Mouse (Mus musculus): ENCODE data around the gene Ovol2.

Gene Ovol2

GRCm38 (mm10) chr2:144267004-144267730 is 64.8 kb downstream of the Ovol2 start:
- no peak for DNase-seq (ENCODE audit: low spot score)

DNA sequence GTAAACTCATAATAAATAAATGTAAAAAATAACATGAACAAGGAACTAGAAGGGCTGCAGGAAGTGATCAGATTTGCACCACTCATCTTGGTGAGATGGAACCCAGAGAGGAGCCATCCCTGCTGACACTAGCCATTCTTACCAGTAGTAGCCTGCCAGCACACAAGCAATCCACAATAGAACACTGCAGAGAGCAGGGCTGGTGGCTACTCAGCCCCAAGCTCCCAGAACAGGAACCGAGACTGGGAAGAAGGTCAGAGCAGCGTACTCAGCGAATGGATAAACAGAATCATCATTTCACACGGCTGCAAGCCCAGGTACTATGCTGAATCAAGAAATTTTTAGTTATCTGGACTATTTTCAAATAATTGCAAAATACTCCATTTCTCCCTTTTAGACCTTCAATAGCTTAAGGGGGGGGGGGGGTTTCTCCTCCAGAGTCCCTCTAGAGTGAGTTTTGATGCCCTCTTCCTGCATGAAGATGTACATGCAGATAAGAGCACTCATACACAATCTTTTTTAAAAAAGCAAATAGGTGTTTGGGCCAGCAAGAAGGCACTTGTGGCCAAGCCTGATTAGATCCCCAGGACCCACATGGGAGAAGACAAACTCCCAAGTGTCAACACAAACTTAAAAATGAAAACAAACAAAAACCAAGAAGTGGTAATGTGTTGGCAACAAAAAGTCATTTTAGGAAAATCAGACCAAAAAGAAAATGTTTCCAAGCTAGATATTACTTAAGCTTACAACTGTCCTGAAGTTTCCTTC is 65.8 kb downstream of the Ovol2 start:
- DNase-seq (ENCODE audit: low spot score): no peak

GRCm38 (mm10) chr2:144265120-144265488 is 66.8 kb downstream of the Ovol2 start:
- no peak for DNase-seq (ENCODE audit: low spot score)

DNA sequence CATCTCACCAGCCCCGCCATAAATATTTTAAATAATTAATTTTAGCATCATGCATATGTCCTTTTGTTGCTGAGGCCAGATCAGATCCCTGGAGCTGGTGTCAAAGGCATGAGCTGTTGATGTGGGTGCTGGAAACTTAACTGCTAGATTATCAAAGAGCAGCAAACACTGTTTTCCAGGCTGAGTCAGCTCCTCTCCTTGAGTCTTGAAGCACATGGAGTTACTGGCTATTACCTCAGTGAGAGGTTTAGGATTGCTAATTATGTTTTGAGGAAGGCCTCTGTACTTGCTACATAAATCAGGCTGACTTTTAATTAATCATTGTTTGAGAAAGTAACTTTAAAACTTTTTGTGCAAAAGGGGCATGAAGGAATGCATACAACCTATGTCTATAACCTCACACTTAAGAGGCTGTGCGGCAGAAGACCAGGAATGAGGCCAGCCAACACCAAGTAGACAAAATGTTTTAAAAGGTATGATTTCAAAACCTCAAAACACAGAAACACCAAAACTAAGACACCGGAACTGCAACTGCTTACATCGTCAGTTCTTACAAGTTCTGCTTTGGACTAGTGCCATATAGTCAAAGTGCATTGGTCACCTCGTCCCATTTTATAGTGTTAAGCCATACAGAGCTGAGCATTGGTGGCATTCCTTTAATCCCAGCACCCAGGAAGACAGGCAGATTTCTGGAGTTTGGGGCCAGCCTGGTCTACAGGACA is 67.4 kb downstream of the Ovol2 start:
- DNase-seq (ENCODE audit: low spot score): no peak

DNA sequence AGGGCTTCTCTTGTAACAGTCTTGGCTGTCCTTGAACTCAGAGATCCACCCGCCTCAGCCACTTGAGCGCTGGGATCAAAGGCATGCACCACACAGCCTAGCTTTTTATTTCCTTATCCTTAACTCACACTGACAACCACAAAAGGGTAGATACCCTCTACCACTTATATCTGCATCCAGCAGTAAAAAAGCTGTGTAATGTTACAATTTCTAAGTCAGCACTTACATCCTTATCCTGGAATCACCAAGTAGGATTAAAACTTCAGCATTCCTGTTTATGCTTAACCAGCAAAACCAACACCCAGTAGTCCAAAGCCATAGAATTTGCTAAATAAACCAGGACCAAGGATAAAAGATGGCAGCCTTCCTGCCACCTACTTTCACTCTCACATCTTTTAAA is 69.1 kb downstream of the Ovol2 start:
- DNase-seq (ENCODE audit: low spot score): no peak

All from yolk sac, embryonic 10.5 days (tissue).